Mouse (Mus musculus): ENCODE measurements around the gene Gm21915.

GRCm38 (mm10) chr9:40717875-40718185 lies 47.4 kb downstream of the Gm21915 start:
- no peak for TF ChIP-seq FOSL1 (IDR thresholded peaks at IDR 0.05; ENCODE audit: insufficient read depth, low read length, poor library complexity, severe bottlenecking)
- no peak for TF ChIP-seq CTCF (IDR thresholded peaks at IDR 0.05; ENCODE audit: control insufficient read depth, insufficient read depth, insufficient read length)
- TF ChIP-seq MYOD1 (IDR thresholded peaks at IDR 0.05; ENCODE audit: control insufficient read depth, insufficient read length, low read depth), result no peak
- no peak for TF ChIP-seq MAX (IDR thresholded peaks at IDR 0.05)
